Mouse (Mus musculus) liver, adult (tissue): ENCODE data around the gene Adar.

Experiments used
- GATA4 ChIP-seq: IDR thresholded peaks from 2 replicates; pipeline ENCODE4 v1.6.1; 2014; ENCODE audit warnings: mild to moderate bottlenecking, low read length; ENCODE audit not compliant: insufficient replicate concordance

Gene Adar

GRCm38 (mm10) chr3:89715967-89716256, 1.1 kb downstream of the Adar start:
- no peak for TF ChIP-seq GATA4

GRCm38 (mm10) chr3:89722032-89722431, 7.2 kb downstream of the Adar start:
- TF ChIP-seq GATA4 = no peak

DNA sequence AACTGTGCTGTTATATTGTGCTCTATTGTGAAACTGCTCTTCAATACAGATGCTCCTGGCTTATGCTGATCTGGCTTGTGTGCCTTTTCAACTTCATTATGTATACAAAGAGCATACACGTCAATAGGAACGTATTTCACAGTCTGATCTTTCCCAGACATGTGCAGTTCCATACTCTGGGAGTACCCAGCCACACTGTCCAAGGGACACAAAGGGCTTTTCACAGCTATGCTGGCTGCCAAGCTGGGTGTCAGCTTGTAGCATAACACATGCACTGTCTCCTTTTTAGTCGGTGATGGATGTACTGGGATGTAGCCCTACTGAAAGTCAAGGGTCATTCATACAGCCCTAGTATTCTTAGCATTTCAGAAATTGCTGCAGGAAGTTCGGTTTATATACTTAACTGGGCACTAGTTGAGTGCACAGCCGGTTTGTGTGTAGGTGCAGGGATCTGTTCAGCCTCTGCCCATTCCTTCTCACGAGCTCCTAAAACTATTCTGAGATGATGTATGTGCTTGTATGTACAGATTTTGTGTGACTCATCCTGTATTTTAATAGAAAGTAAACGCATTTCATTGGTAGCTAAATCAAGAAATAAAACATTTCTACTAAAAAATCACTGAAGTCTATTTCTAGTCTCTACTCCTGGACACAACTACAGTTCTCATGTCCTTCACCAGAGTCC, 8.7 kb downstream of the Adar start:
- no peak for TF ChIP-seq GATA4

DNA sequence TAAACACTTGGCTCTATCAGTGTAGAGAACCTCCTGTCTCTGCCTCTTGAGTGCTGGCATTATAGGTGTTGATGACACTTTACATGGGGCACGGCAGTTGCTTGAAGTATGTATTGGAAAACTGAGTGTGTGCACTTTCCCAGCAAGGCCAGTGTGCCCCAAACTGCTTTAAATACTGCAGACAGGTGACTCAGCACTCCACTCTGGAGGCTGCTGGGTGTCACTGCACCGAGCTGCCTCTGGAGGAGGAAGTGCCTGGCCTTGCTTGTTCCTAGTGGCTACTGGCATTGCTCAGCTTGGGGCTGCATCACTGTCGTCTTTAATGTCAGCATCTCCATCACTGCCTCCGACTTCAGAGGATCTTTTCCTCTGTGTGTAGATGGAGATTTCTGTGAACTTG, 12.2 kb downstream of the Adar start:
- TF ChIP-seq GATA4 = no peak

DNA sequence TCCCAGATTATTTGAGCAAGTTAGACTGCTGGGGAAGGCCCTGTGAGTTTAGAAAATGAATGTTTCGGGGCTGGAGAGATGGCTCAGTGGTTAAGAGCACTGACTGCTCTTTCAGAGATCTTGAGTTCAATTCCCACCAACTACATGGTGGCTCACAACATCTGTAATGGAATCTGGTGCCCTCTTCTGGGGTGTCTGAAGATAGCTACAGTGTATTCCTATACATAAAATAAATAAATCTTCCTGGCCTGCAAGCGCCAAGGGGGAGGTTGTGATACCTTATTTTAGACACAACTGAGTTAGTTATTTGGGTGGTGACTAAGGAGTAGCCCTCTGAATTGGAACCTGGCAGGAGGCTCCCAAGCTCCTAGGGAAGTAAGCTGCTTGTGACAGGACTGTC, 14.0 kb downstream of the Adar start:
- TF ChIP-seq GATA4 = no peak

- TF ChIP-seq GATA4 = no peak
Measured at GRCm38 (mm10) chr3:89730350-89731331, 15.8 kb downstream of the Adar start.

DNA sequence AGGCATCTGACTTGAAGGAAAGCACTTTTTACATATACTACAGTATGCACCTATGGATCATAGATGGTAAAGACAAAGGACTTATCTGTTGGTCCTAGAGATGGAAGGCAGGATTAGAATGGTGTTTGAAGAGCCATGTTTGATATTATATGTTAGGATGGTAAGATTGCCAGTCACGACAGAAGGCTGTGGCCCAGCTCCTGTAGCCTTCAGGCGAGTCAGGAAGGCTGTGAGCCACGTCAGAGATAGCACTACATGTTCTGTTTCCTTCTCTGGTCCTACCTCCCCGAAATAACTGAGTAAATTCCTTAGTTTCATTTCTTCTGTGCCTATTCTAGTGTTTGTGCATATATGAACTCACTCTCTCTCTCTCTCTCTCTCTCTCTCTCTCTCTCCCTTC, 17.3 kb downstream of the Adar start:
- TF ChIP-seq GATA4 = no peak

DNA sequence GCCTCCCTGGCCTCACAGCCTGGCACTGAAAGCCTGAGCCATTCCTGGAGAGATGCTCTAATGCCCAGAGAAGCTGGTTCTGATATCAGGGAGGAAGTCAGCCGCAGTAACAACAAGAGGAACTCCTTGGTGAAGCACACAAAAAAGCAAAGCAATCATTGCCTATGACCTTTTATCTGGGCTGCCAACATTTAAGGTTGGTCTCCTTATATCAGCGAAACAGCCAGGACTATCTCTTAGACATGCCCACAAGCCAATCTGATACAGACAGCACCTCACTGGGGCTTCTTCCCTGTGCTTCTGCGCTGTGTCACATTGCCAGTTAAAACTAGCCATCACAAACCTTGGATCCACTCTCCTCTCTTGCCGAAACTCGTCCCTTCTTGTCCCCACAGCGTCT, 23.7 kb downstream of the Adar start:
- no peak for TF ChIP-seq GATA4

DNA sequence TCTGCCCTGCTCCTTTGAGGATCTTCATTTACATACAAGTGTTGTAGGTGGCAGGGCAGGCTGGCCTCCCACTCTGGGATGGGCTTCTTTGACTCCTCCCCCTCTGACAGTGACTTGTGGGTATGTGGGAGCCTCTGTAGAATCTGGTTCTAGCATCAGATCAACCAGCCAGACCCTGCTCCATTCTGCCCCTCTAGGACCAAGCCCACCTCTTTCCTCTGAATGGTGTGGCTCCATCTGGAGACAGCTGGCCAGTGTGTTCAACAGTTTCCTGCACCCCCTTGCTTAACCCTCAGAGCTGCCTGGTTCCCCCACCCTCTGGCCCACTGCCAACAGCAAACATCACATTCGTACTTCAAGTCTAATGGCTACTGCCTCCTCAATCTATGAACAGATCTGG, 37.5 kb downstream of the Adar start:
- TF ChIP-seq GATA4 = no peak

DNA sequence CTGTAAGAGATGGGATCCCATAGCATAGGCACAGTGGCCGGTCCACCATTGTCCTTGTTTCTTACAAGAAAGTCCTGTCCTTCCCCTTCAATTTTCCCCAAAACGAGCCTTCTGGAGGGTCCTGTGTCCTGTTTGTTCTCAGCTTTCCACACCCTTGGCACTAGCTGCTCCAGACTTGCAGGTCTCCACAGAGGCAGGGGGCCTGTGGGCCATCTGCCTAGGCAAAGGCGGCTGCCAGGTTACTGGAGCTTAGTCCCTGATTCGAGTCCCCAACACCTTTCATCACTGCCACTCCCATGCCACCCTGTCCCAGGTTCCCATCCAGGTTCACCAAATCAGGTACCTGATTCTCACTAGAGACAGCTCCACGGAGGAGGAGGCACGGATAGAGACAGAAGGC, 40.5 kb downstream of the Adar start:
- TF ChIP-seq GATA4 = no peak

DNA sequence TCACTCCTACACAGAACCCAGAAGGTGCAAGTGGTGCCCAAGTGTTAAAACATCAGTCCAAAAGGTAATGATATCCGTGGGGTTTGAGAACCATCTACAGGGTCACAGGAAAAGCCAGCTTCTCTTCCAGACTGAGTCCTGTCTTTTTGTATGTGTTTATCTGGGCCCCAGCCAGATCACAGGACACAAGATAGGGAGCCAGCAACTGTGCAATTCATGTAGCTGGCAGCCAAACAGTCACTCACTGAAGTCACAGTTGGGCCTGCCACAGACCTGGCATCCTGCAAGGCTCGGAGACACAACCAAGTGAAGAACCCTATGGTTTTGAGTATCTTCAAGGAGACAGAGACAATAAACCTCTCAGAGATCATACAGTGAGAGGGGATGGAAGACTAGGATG, 43.0 kb downstream of the Adar start:
- TF ChIP-seq GATA4 = no peak

- TF ChIP-seq GATA4 = no peak
Measured at GRCm38 (mm10) chr3:89759786-89760185, 45.0 kb downstream of the Adar start.

- no peak for TF ChIP-seq GATA4
Measured at GRCm38 (mm10) chr3:89764119-89764724, 49.4 kb downstream of the Adar start, which contains the start of gene Chrnb2. Gene Chrnb2, minus strand, starts transcription at chr3:89764632.

GRCm38 (mm10) chr3:89769584-89769983, 54.8 kb downstream of the Adar start:
- TF ChIP-seq GATA4 = no peak

- TF ChIP-seq GATA4 = no peak
Measured at GRCm38 (mm10) chr3:89770425-89771002, 55.7 kb downstream of the Adar start.

GRCm38 (mm10) chr3:89772588-89772967, 57.8 kb downstream of the Adar start:
- no peak for TF ChIP-seq GATA4
